Mouse (Mus musculus) lung, adult 2 months (tissue): ENCODE data around the gene Utrn.

Source experiments
- CTCF ChIP-seq: fragments of 200-500 bp; IDR thresholded peaks from 2 replicates; pipeline ENCODE4 v1.5.1; 2011; ENCODE audit warnings: mild to moderate bottlenecking, low read length, control low read depth; ENCODE audit not compliant: insufficient read depth
- POLR2A ChIP-seq: fragments of 200-500 bp; IDR thresholded peaks from 2 replicates; pipeline ENCODE4 v1.6.1; 2011; ENCODE audit warnings: low read depth, mild to moderate bottlenecking, control low read depth, low read length, borderline replicate concordance; ENCODE audit errors: extremely low read depth

- TF ChIP-seq CTCF = no peak
- no peak for TF ChIP-seq POLR2A
These were observed 42.9 kb upstream of the Utrn start for GRCm38 (mm10) chr10:12911981-12912530.
